Comparison of ENCODE assay signal across 9 mouse cellular contexts in genomic region chr4:101082176-101082888, GRCm38 (mm10). TPM values are rescaled to one million over a fixed set of nuclear protein-coding genes. Genes with fewer than 3 reads are reported as not detected.
DNase-seq lines count a peak whose midpoint lies in the region; ATAC-seq and TF ChIP-seq lines count a peak whose summit lies in the region.
"Had no signal": no experiment of that assay in that cellular context is flagged by ENCODE, and none has a peak within 500 bp of the region (broad histone marks: within the 10 kb centered on the region; RNA-seq: fewer than 3 reads in every experiment).

No protein-coding gene starts in this region.

- peaks cover 13% of the 10 kb centered on the region; the same call in 1 of the 2 replicates for H3K4me1 ChIP-seq in embryonic facial prominence, embryonic 12.5 days
- peaks cover 7% of the 10 kb centered on the region; the same call in 1 of the 2 replicates for H3K4me1 ChIP-seq in intestine, postnatal 0 days (replicated peaks; ENCODE audit: control insufficient read depth, insufficient read depth, low read length)
- peaks cover 12% of the 10 kb centered on the region for H3K4me1 ChIP-seq in midbrain, embryonic 11.5 days (ENCODE audit: control insufficient read depth, insufficient read depth, low read length)
- H3K4me1 ChIP-seq: liver, embryonic 15.5 days had no signal

- H3K4me2 ChIP-seq in embryonic facial prominence, embryonic 12.5 days (replicated peaks), result peak overlapping the region; percentile 8; the same call in 1 of the 2 replicates
- H3K4me2 ChIP-seq in intestine, postnatal 0 days (replicated peaks; ENCODE audit: low read depth), result peak overlapping the region; percentile 13; the same call in 1 of the 2 replicates
- H3K4me2 ChIP-seq in midbrain, embryonic 11.5 days, result peak overlapping the region; percentile 25
- H3K4me2 ChIP-seq: liver, embryonic 15.5 days had no signal

- no peaks in the 10 kb centered on the region for H3K36me3 ChIP-seq in embryonic facial prominence, embryonic 12.5 days
- H3K36me3 ChIP-seq in intestine, postnatal 0 days (ENCODE audit: control insufficient read depth, insufficient read depth), result no peaks in the 10 kb centered on the region
- H3K36me3 ChIP-seq in midbrain, embryonic 11.5 days (ENCODE audit: control insufficient read depth, insufficient read depth, low read length), result no peaks in the 10 kb centered on the region
- H3K36me3 ChIP-seq: liver, embryonic 15.5 days had no signal

- peak overlapping the region; percentile 74 for H3K27ac ChIP-seq in embryonic facial prominence, embryonic 12.5 days
- H3K27ac ChIP-seq in intestine, postnatal 0 days (ENCODE audit: low read depth, low read length), result peak overlapping the region; percentile 29; the same call in 1 of the 2 replicates
- peak overlapping the region; percentile 41; the same call in 1 of the 2 replicates for H3K27ac ChIP-seq in midbrain, embryonic 11.5 days (ENCODE audit: low read depth, low read length)
- H3K27ac ChIP-seq: liver, embryonic 15.5 days had no signal

- peak; percentile 22 for DNase-seq in ZHBTc4 (ENCODE audit: low read depth, low spot score)
- peak; percentile 88 for DNase-seq in midbrain, embryonic 11.5 days (ENCODE audit: low spot score, missing footprints)
- DNase-seq in left cerebral cortex, postnatal 14 days (ENCODE audit: low spot score in 2 of 2), result no peak
- DNase-seq in cerebellum, postnatal 10 days, result no peak
- no peak for DNase-seq in heart, postnatal 10 days
- DNase-seq in thymus, postnatal 0 days (ENCODE audit: low spot score), result no peak

- TF ChIP-seq CTCF in intestine, postnatal 0 days (IDR thresholded peaks at IDR 0.05; ENCODE audit: low read depth), result no peak

- H3K9me3 ChIP-seq in embryonic facial prominence, embryonic 12.5 days, result no peaks in the 10 kb centered on the region
- H3K9me3 ChIP-seq in intestine, postnatal 0 days (ENCODE audit: control insufficient read depth), result no peaks in the 10 kb centered on the region
- no peaks in the 10 kb centered on the region for H3K9me3 ChIP-seq in midbrain, embryonic 11.5 days (ENCODE audit: control insufficient read depth, low read length)
- H3K9me3 ChIP-seq: liver, embryonic 15.5 days had no signal

- H3K27me3 ChIP-seq in embryonic facial prominence, embryonic 12.5 days, result no peaks in the 10 kb centered on the region
- no peaks in the 10 kb centered on the region for H3K27me3 ChIP-seq in intestine, postnatal 0 days (replicated peaks; ENCODE audit: control insufficient read depth, insufficient read depth, low read length)
- no peaks in the 10 kb centered on the region for H3K27me3 ChIP-seq in midbrain, embryonic 11.5 days (ENCODE audit: control insufficient read depth, insufficient read depth, low read length)
- H3K27me3 ChIP-seq: liver, embryonic 15.5 days had no signal

- ATAC-seq in embryonic facial prominence, embryonic 12.5 days (ENCODE audit: insufficient number of reproducible peaks, insufficient read depth, low FRiP score, low TSS enrichment), result peak; percentile 42; the same call in 1 of the 2 replicates
- peak; percentile 45; the same call in 1 of the 2 replicates for ATAC-seq in intestine, postnatal 0 days
- ATAC-seq in midbrain, embryonic 11.5 days (ENCODE audit: low FRiP score), result peak; percentile 70

- no peak overlapping the region for H3K4me3 ChIP-seq in embryonic facial prominence, embryonic 12.5 days
- H3K4me3 ChIP-seq in intestine, postnatal 0 days (ENCODE audit: low read depth, low read length), result no peak overlapping the region
- H3K4me3 ChIP-seq in midbrain, embryonic 11.5 days (ENCODE audit: low read depth, low read length), result no peak overlapping the region
- H3K4me3 ChIP-seq: liver, embryonic 15.5 days had no signal

- intact Hi-C loops in left cerebral cortex, postnatal 14 days (cut with DNase I), result no loop called here
- intact Hi-C loops in heart, postnatal 10 days (cut with DNase I), result no loop called here

- H3K9ac ChIP-seq in embryonic facial prominence, embryonic 12.5 days, result no peak overlapping the region
- H3K9ac ChIP-seq in intestine, postnatal 0 days (ENCODE audit: low read depth, low read length), result no peak overlapping the region
- peak overlapping the region; percentile 31; the same call in 1 of the 2 replicates for H3K9ac ChIP-seq in midbrain, embryonic 11.5 days (ENCODE audit: low read length)
- H3K9ac ChIP-seq: liver, embryonic 15.5 days had no signal

- WGBS in embryonic facial prominence, embryonic 12.5 days, result 28% methylated on average over 17 of the region's 17 CpGs
- WGBS in intestine, postnatal 0 days, result 25% methylated on average over 17 of the region's 17 CpGs
- WGBS in midbrain, embryonic 11.5 days, result 11% methylated on average over 17 of the region's 17 CpGs

RNA-seq across cellular contexts. Expression of gene Raver2, which starts 13.5 kb away (rescaled TPM):
- polyA plus RNA-seq in embryonic facial prominence, embryonic 12.5 days (2016; fragmentation: Nextera tagmentation; extraction: Ambion mirVana), result 16.7 and 17.7 TPM in 2 replicates
- 3.0 and 3.1 TPM in 2 replicates for polyA plus RNA-seq in intestine, postnatal 0 days (2015; fragmentation: Nextera tagmentation; extraction: Ambion mirVana)
- 12.4 and 13.5 TPM in 2 replicates for polyA plus RNA-seq in midbrain, embryonic 11.5 days (2014; fragmentation: Nextera tagmentation; extraction: Ambion mirVana)
- 10 to 100 TPM; 25.5 to 28.0 TPM for total RNA-seq in left cerebral cortex, postnatal 14 days (2021)
- 1 to 10 TPM; 3.0 to 3.2 TPM for total RNA-seq in heart, postnatal 10 days (2021)
- polyA plus RNA-seq in thymus, postnatal 0 days (2015; fragmentation: Nextera tagmentation; extraction: Ambion mirVana), result 5.6 and 5.7 TPM in 2 replicates

Comparison
In these comparisons a context has a peak if more than half of its experiments do, and no peak if none do; other contexts are left out.
1. DNase-seq: peak in ZHBTc4 (single experiment) and midbrain, embryonic 11.5 days (single experiment); none in left cerebral cortex, postnatal 14 days (0 of 2), cerebellum, postnatal 10 days (0 of 2), heart, postnatal 10 days (0 of 2) and thymus, postnatal 0 days (single experiment).
2. Peak in every context shown above with its lines, with median percentiles within 50 percentile points of each other: ATAC-seq, H3K27ac ChIP-seq and H3K4me2 ChIP-seq.